In genomic region chr5:121833572-121834240, GRCm38 (mm10) we compare ENCODE assay signal across 8 mouse cellular contexts. TPM values are rescaled to one million over a fixed set of nuclear protein-coding genes. Genes with fewer than 3 reads are reported as not detected.
DNase-seq lines count a peak whose midpoint lies in the region; ATAC-seq lines count a peak whose summit lies in the region.

No protein-coding gene starts in this region.

- 38% methylated on average over 10 of the region's 10 CpGs for WGBS in limb, embryonic 13.5 days
- 50% methylated on average over 10 of the region's 10 CpGs for WGBS in neural tube, embryonic 12.5 days
- WGBS in forebrain, embryonic 14.5 days, result 54% methylated on average over 10 of the region's 10 CpGs

- peak overlapping the region; percentile 91 for H3K4me2 ChIP-seq in limb, embryonic 13.5 days (replicated peaks)
- H3K4me2 ChIP-seq in neural tube, embryonic 12.5 days (replicated peaks), result peak overlapping the region; percentile 95
- H3K4me2 ChIP-seq in forebrain, embryonic 14.5 days (ENCODE audit: low read length), result no peak overlapping the region

- H3K4me3 ChIP-seq in limb, embryonic 13.5 days, result no peak overlapping the region
- no peak overlapping the region for H3K4me3 ChIP-seq in neural tube, embryonic 12.5 days
- H3K4me3 ChIP-seq in forebrain, embryonic 14.5 days (ENCODE audit: low read depth, low read length), result no peak overlapping the region

- H3K27me3 ChIP-seq in limb, embryonic 13.5 days, result peaks cover 45% of the 10 kb centered on the region
- H3K27me3 ChIP-seq in neural tube, embryonic 12.5 days (replicated peaks), result peaks cover 39% of the 10 kb centered on the region
- peaks cover 25% of the 10 kb centered on the region for H3K27me3 ChIP-seq in forebrain, embryonic 14.5 days (replicated peaks; ENCODE audit: control insufficient read depth, insufficient read depth, low read length)

- peaks cover 57% of the 10 kb centered on the region for H3K4me1 ChIP-seq in limb, embryonic 13.5 days
- H3K4me1 ChIP-seq in neural tube, embryonic 12.5 days, result peaks cover 63% of the 10 kb centered on the region
- H3K4me1 ChIP-seq in forebrain, embryonic 14.5 days (ENCODE audit: control insufficient read depth, insufficient read depth, low read length), result peaks cover 26% of the 10 kb centered on the region

- peak; percentile 55 to 62 for DNase-seq in cerebellum, adult 18-20 months
- DNase-seq in cerebellum, adult 11 months, result no peak
- peak; percentile 74 to 83 for DNase-seq in heart, postnatal 36 days
- peak; percentile 45 for DNase-seq in yolk sac, embryonic 10.5 days (ENCODE audit: low spot score)
- DNase-seq in forebrain, embryonic 14.5 days (ENCODE audit: low spot score), result no peak

- intact Hi-C loops in heart, postnatal 36 days (cut with DNase I), result no loop called here

- ATAC-seq in common myeloid progenitor, adult 5-6 weeks (replicated peaks; ENCODE audit: low read depth, poor library complexity, severe bottlenecking), result peak; percentile 12
- no peak for ATAC-seq in limb, embryonic 13.5 days (ENCODE audit: low FRiP score, low read depth)
- no peak for ATAC-seq in neural tube, embryonic 12.5 days (ENCODE audit: low FRiP score, low read depth)
- ATAC-seq in forebrain, embryonic 14.5 days, result no peak

- H3K36me3 ChIP-seq in limb, embryonic 13.5 days, result no peaks in the 10 kb centered on the region
- no peaks in the 10 kb centered on the region for H3K36me3 ChIP-seq in neural tube, embryonic 12.5 days
- H3K36me3 ChIP-seq in forebrain, embryonic 14.5 days (ENCODE audit: control insufficient read depth, insufficient read depth, low read length), result no peaks in the 10 kb centered on the region

- no peaks in the 10 kb centered on the region for H3K9me3 ChIP-seq in limb, embryonic 13.5 days
- H3K9me3 ChIP-seq in neural tube, embryonic 12.5 days, result no peaks in the 10 kb centered on the region
- no peaks in the 10 kb centered on the region for H3K9me3 ChIP-seq in forebrain, embryonic 14.5 days (replicated peaks; ENCODE audit: control insufficient read depth, low read length)

- H3K9ac ChIP-seq in limb, embryonic 13.5 days, result peak overlapping the region; percentile 31; the same call in 1 of the 2 replicates
- 0 out of 2 replicates have a peak overlapping the region, but pooled peaks have one; percentile 19 for H3K9ac ChIP-seq in neural tube, embryonic 12.5 days
- H3K9ac ChIP-seq in forebrain, embryonic 14.5 days (ENCODE audit: low read length), result no peak overlapping the region

- H3K27ac ChIP-seq in limb, embryonic 13.5 days, result no peak overlapping the region
- no peak overlapping the region for H3K27ac ChIP-seq in neural tube, embryonic 12.5 days
- H3K27ac ChIP-seq in forebrain, embryonic 14.5 days (ENCODE audit: low read depth, low read length), result no peak overlapping the region

RNA-seq across cellular contexts. Expression of gene Sh2b3, which starts 3.7 kb away (rescaled TPM):
- 16.0 and 18.2 TPM in 2 replicates for total RNA-seq in common myeloid progenitor, adult 5-6 weeks (2017)
- 10 to 100 TPM; 23.8 to 28.1 TPM for total RNA-seq in heart, postnatal 36 days (2021)
- 11.7 and 12.5 TPM in 2 replicates for polyA plus RNA-seq in limb, embryonic 13.5 days (2015; fragmentation: Nextera tagmentation; extraction: Ambion mirVana)
- polyA plus RNA-seq in neural tube, embryonic 12.5 days (2016; fragmentation: Nextera tagmentation; extraction: Ambion mirVana), result 11.3 and 12.9 TPM in 2 replicates
- 4.4 and 5.4 TPM in 2 replicates for polyA plus RNA-seq in forebrain, embryonic 14.5 days (2014; fragmentation: Nextera tagmentation; extraction: Ambion mirVana)

RNA-seq across cellular contexts. Expression of gene Pheta1, which starts 15.1 kb away (rescaled TPM):
- total RNA-seq in common myeloid progenitor, adult 5-6 weeks (2017), result 1.6 and 2.6 TPM in 2 replicates
- 10 to 100 TPM; 11.6 to 12.6 TPM for total RNA-seq in heart, postnatal 36 days (2021)
- polyA plus RNA-seq in limb, embryonic 13.5 days (2015; fragmentation: Nextera tagmentation; extraction: Ambion mirVana), result 38.5 and 43.4 TPM in 2 replicates
- polyA plus RNA-seq in neural tube, embryonic 12.5 days (2016; fragmentation: Nextera tagmentation; extraction: Ambion mirVana), result 47.1 and 49.8 TPM in 2 replicates
- polyA plus RNA-seq in forebrain, embryonic 14.5 days (2014; fragmentation: Nextera tagmentation; extraction: Ambion mirVana), result 34.7 and 41.4 TPM in 2 replicates

Comparison
In these comparisons a context has a peak if more than half of its experiments do, and no peak if none do; other contexts are left out.
1. DNase-seq: peak in cerebellum, adult 18-20 months (2 of 2), heart, postnatal 36 days (2 of 2) and yolk sac, embryonic 10.5 days (single experiment); none in cerebellum, adult 11 months (single experiment) and forebrain, embryonic 14.5 days (single experiment).